Mouse (Mus musculus) retina, postnatal 1 day (tissue): ENCODE data around the gene Galnt14.

Experiments
- DNase-seq: peaks from one replicate; pipeline ENCODE4 v3.0.0-alpha.2; 2012

The Galnt14 gene

GRCm38 (mm10) chr17:73502613-73503012 is 207.6 kb downstream of the Galnt14 start:
- no peak for DNase-seq

GRCm38 (mm10) chr17:73489519-73489918 is 220.7 kb downstream of the Galnt14 start:
- no peak for DNase-seq

GRCm38 (mm10) chr17:73487792-73488191 is 222.5 kb downstream of the Galnt14 start:
- DNase-seq: peak; percentile 71

- DNase-seq: no peak
Observed at GRCm38 (mm10) chr17:73487380-73487779, 222.9 kb downstream of the Galnt14 start.

GRCm38 (mm10) chr17:73477096-73478076 is 232.9 kb downstream of the Galnt14 start:
- DNase-seq: peak; percentile 12

GRCm38 (mm10) chr17:73474371-73474770 is 235.9 kb downstream of the Galnt14 start:
- no peak for DNase-seq

- no peak for DNase-seq
Observed at GRCm38 (mm10) chr17:73473012-73473411, 237.2 kb downstream of the Galnt14 start.

- no peak for DNase-seq
Observed at GRCm38 (mm10) chr17:73460874-73461273, 249.4 kb downstream of the Galnt14 start.

- DNase-seq: no peak
Observed at GRCm38 (mm10) chr17:73458741-73459140, 251.5 kb downstream of the Galnt14 start.

- no peak for DNase-seq
Observed at GRCm38 (mm10) chr17:73456551-73456950, 253.7 kb downstream of the Galnt14 start.

GRCm38 (mm10) chr17:73453646-73454045 is 256.6 kb downstream of the Galnt14 start:
- no peak for DNase-seq

- peak; percentile 18 for DNase-seq
Observed at GRCm38 (mm10) chr17:73452151-73452760, 258.0 kb downstream of the Galnt14 start.

GRCm38 (mm10) chr17:73449104-73449503 is 261.1 kb downstream of the Galnt14 start:
- DNase-seq: no peak
